ENCODE assay signal across 8 mouse cellular contexts in the genomic region with DNA sequence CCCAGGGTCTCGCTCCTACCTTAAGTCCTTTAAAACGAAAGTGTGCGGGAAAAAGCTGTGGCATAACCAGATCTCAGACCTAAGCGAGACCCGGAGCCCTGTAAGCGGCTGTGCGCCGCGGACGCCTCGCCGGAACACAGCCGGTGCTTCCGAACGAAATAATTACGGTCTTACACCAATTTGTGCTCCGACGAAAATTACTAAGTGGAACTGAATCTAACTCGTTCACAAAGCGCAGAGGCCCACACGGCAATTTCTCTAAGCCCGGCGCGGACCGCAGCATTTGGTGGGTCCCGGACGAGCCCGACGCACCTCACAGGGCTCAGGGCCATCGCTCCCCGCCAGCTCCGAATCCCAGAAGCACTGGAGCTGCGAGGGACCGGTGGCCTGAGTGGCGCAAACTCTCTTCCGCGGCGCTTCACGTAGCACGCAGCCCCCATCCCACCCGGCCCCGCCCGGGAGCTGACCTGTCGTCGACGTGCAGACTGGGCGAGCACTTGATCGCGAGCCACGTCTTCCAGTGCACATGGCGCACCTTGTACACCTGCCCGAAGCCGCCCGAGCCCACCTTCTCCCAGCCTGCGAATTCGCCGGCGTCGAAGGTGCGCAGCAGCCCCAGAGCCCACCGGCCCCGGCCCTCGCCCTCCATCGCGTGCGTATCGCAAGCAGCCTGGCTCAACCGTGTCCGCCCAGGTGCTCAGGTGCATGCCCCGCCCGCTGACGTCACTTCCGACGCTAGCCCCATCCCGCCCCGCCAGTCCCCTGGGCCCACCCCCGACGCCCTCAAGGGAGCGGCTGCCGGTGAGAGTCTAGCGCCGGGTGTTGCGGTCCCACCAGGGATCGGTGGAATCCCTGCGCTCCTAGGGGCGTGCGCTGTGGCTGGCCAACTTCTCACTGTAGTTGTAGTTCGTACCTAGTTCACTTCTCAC. TPM values are rescaled to one million over a fixed set of nuclear protein-coding genes. Genes with fewer than 3 reads are reported as not detected.
DNase-seq lines count a peak whose midpoint lies in the region; ATAC-seq and TF ChIP-seq lines count a peak whose summit lies in the region.

A gene (minus strand): TSS at position 727 of the 929 bp plus-strand sequence.

- no peaks in the 10 kb centered on the region for H3K9me3 ChIP-seq in ES-Bruce4 (replicated peaks; ENCODE audit: control insufficient read depth, insufficient read depth, low read length, poor library complexity, severe bottlenecking)
- no peaks in the 10 kb centered on the region for H3K9me3 ChIP-seq in heart, embryonic 12.5 days (replicated peaks)
- no peaks in the 10 kb centered on the region for H3K9me3 ChIP-seq in kidney, embryonic 16.5 days (ENCODE audit: low read length)
- no peaks in the 10 kb centered on the region for H3K9me3 ChIP-seq in stomach, embryonic 16.5 days (replicated peaks; ENCODE audit: control insufficient read depth, low read length)

- peak within 1 kb of the TSS; percentile 52 for H3K9ac ChIP-seq in ES-Bruce4 (ENCODE audit: low read depth, poor library complexity, severe bottlenecking)
- peak within 1 kb of the TSS; percentile 71 for H3K9ac ChIP-seq in heart, embryonic 12.5 days
- peak within 1 kb of the TSS; percentile 65 for H3K9ac ChIP-seq in kidney, embryonic 16.5 days (replicated peaks; ENCODE audit: low read length)
- peak within 1 kb of the TSS; percentile 72 for H3K9ac ChIP-seq in stomach, embryonic 16.5 days (ENCODE audit: low read length)

- H3K4me2 ChIP-seq in heart, embryonic 12.5 days = peak within 1 kb of the TSS; percentile 83
- peak within 1 kb of the TSS; percentile 67 for H3K4me2 ChIP-seq in kidney, embryonic 16.5 days (replicated peaks; ENCODE audit: low read depth, low read length)
- H3K4me2 ChIP-seq in stomach, embryonic 16.5 days (ENCODE audit: low read depth, low read length) = peak within 1 kb of the TSS; percentile 60

- peak; percentile 73 for ATAC-seq in heart, embryonic 12.5 days (ENCODE audit: insufficient number of reproducible peaks, low FRiP score)
- ATAC-seq in kidney, embryonic 16.5 days (ENCODE audit: low FRiP score, low TSS enrichment) = peak; percentile 95
- ATAC-seq in stomach, embryonic 16.5 days (ENCODE audit: insufficient read depth, low FRiP score) = peak; percentile 94
- ATAC-seq in monocyte, adult 5-6 weeks (replicated peaks; ENCODE audit: insufficient number of reproducible peaks, low FRiP score, low TSS enrichment, poor library complexity, severe bottlenecking) = no peak

- H3K27me3 ChIP-seq in ES-Bruce4 (ENCODE audit: control insufficient read depth, insufficient read depth, low read length, poor library complexity, severe bottlenecking) = peaks cover 8% of the 10 kb centered on the region; the same call in 1 of the 2 replicates
- H3K27me3 ChIP-seq in heart, embryonic 12.5 days (replicated peaks) = peaks cover 30% of the 10 kb centered on the region
- H3K27me3 ChIP-seq in kidney, embryonic 16.5 days (ENCODE audit: insufficient read depth, low read length) = peaks cover 39% of the 10 kb centered on the region
- H3K27me3 ChIP-seq in stomach, embryonic 16.5 days (ENCODE audit: control insufficient read depth, insufficient read depth, low read length) = peaks cover 33% of the 10 kb centered on the region

- H3K4me3 ChIP-seq in ES-Bruce4 (ENCODE audit: low read depth, low read length) = peak within 1 kb of the TSS; percentile 86
- H3K4me3 ChIP-seq in heart, embryonic 12.5 days = peak within 1 kb of the TSS; percentile 58
- H3K4me3 ChIP-seq in kidney, embryonic 16.5 days (ENCODE audit: low read length) = peak within 1 kb of the TSS; percentile 47
- H3K4me3 ChIP-seq in stomach, embryonic 16.5 days (replicated peaks; ENCODE audit: low read length) = peak within 1 kb of the TSS; percentile 57

- no peak within 1 kb of the TSS for H3K27ac ChIP-seq in ES-Bruce4 (ENCODE audit: insufficient read depth, low read length)
- no peak within 1 kb of the TSS for H3K27ac ChIP-seq in heart, embryonic 12.5 days (ENCODE audit: poor library complexity, severe bottlenecking)
- H3K27ac ChIP-seq in kidney, embryonic 16.5 days (ENCODE audit: low read length) = no peak within 1 kb of the TSS; the same call in 1 of the 2 replicates
- H3K27ac ChIP-seq in stomach, embryonic 16.5 days (ENCODE audit: low read length) = peak within 1 kb of the TSS; percentile 85

- TF ChIP-seq CTCF in ES-Bruce4 (IDR thresholded peaks at IDR 0.05; ENCODE audit: low read depth, low read length) = no peak

- DNase-seq in ZHBTc4 (ENCODE audit: low read depth, low spot score) = peak; percentile 87
- DNase-seq in lung, postnatal 14 days = peak; percentile 73
- DNase-seq in spleen, postnatal 36 days (ENCODE audit: low spot score in 2 of 2) = no peak

- H3K36me3 ChIP-seq in ES-Bruce4 (ENCODE audit: control insufficient read depth, insufficient read depth, low read length, poor library complexity, severe bottlenecking) = no peaks in the 10 kb centered on the region
- H3K36me3 ChIP-seq in heart, embryonic 12.5 days = no peaks in the 10 kb centered on the region
- H3K36me3 ChIP-seq in kidney, embryonic 16.5 days (ENCODE audit: insufficient read depth, low read length) = no peaks in the 10 kb centered on the region
- H3K36me3 ChIP-seq in stomach, embryonic 16.5 days (ENCODE audit: control insufficient read depth, insufficient read depth, low read length) = no peaks in the 10 kb centered on the region

- peak; percentile 44 for TF ChIP-seq POLR2A in ES-Bruce4 (IDR thresholded peaks at IDR 0.05; ENCODE audit: insufficient read depth, low read length)

- under 1% methylated on average over 88 of the region's 88 CpGs for WGBS in heart, embryonic 12.5 days
- WGBS in kidney, embryonic 16.5 days = under 1% methylated on average over 88 of the region's 88 CpGs
- 1% methylated on average over 88 of the region's 88 CpGs for WGBS in stomach, embryonic 16.5 days

- TF ChIP-seq EP300 in ES-Bruce4 (IDR thresholded peaks at IDR 0.05; ENCODE audit: insufficient read depth, low read depth, low read length) = 0 out of 2 replicates have a peak, but pooled peaks have one; percentile 45

- H3K4me1 ChIP-seq in ES-Bruce4 (ENCODE audit: control insufficient read depth, insufficient read depth, low read length) = peaks cover 6% of the 10 kb centered on the region
- peaks cover 24% of the 10 kb centered on the region for H3K4me1 ChIP-seq in heart, embryonic 12.5 days (replicated peaks)
- peaks cover 5% of the 10 kb centered on the region; the same call in 1 of the 2 replicates for H3K4me1 ChIP-seq in kidney, embryonic 16.5 days (ENCODE audit: insufficient read depth, low read length)
- peaks cover 21% of the 10 kb centered on the region; the same call in 1 of the 2 replicates for H3K4me1 ChIP-seq in stomach, embryonic 16.5 days (ENCODE audit: control insufficient read depth, insufficient read depth, low read length)

RNA-seq across cellular contexts. Expression of the gene that starts here (rescaled TPM):
- 24.0 and 26.6 TPM in 2 replicates for polyA plus RNA-seq in ES-Bruce4 (2011; ENCODE audit: insufficient read depth, insufficient read length, low read depth, missing spikeins)
- polyA plus RNA-seq in heart, embryonic 12.5 days (2016; fragmentation: Nextera tagmentation; extraction: Ambion mirVana) = 2.3 and 2.7 TPM in 2 replicates
- 12.0 and 12.1 TPM in 2 replicates for polyA plus RNA-seq in kidney, embryonic 16.5 days (2015; fragmentation: Nextera tagmentation; extraction: Ambion mirVana)
- polyA plus RNA-seq in stomach, embryonic 16.5 days (2015; fragmentation: Nextera tagmentation; extraction: Ambion mirVana) = 31.2 and 42.7 TPM in 2 replicates
- not detected in 3 replicates for total RNA-seq in monocyte, adult 5-6 weeks (2017)

Comparison
In these comparisons a context has a peak if more than half of its experiments do, and no peak if none do; other contexts are left out.
1. DNase-seq: peak in ZHBTc4 (single experiment) and lung, postnatal 14 days (single experiment); none in spleen, postnatal 36 days (0 of 2).
2. Peak in every context shown above with its lines, with median percentiles within 50 percentile points of each other: H3K4me3 ChIP-seq, H3K9ac ChIP-seq and H3K4me2 ChIP-seq.